Mouse (Mus musculus) CH12.LX (cell line): Measurements from ENCODE around the gene Hcrtr2. TPM values are rescaled to one million over a fixed set of nuclear protein-coding genes. Genes with fewer than 3 reads are reported as not detected.
A peak's percentile ranks its signal among the peaks of the same experiment; 100 is the strongest.

Source experiments
- DNase-seq: peaks from one replicate; pipeline ENCODE4 v3.0.0-alpha.2; 2013; ENCODE audit errors: extremely low read depth
- H3K27ac ChIP-seq: 2 replicates; pipeline ENCODE4 v1.5.1; 2012; ENCODE audit warnings: low read depth, mild to moderate bottlenecking, control low read depth, moderate library complexity; ENCODE audit not compliant: insufficient read depth
- H3K27me3 ChIP-seq: replicated peaks from 2 replicates; pipeline ENCODE3; 2012; ENCODE audit warnings: inconsistent platforms
- H3K36me3 ChIP-seq, 2 experiments: replicated peaks in 1 of 2; 2 replicates each; pipeline versions ENCODE3 to v1.6.1; 2012; ENCODE audit warnings: inconsistent platforms in 1 of 2, low read length in 1 of 2, mild to moderate bottlenecking in 1 of 2, mixed read lengths in 1 of 2, moderate library complexity in 1 of 2; ENCODE audit not compliant: control insufficient read depth in 1 of 2, insufficient read depth in 1 of 2
- H3K4me1 ChIP-seq, 2 experiments: 2 replicates each; pipeline ENCODE4 v1.6.1; 2012; ENCODE audit warnings: inconsistent platforms in 1 of 2, moderate library complexity in 1 of 2; ENCODE audit not compliant: insufficient read depth in 2 of 2, control insufficient read depth in 1 of 2
- H3K4me2 ChIP-seq: 2 replicates; pipeline ENCODE4 v1.6.1; 2012; ENCODE audit warnings: low read depth, mild to moderate bottlenecking, control low read depth; ENCODE audit not compliant: poor library complexity, insufficient read depth, severe bottlenecking
- H3K4me3 ChIP-seq, 3 experiments: fragments of 150-350 bp in 1 of 3; sonication (generic) in 1 of 3; replicated peaks in 1 of 3; 2 replicates each; pipeline versions ENCODE3 to v1.5.1; 2011 to 2012; ENCODE audit warnings: low read depth in 2 of 3, low read length in 2 of 3, mild to moderate bottlenecking in 2 of 3, moderate library complexity in 2 of 3, control low read depth in 1 of 3, improper control_type of control experiment in 1 of 3, inconsistent platforms in 1 of 3, mixed read lengths in 1 of 3; ENCODE audit not compliant: poor library complexity in 1 of 3
- H3K79me2 ChIP-seq: replicated peaks from 2 replicates; pipeline ENCODE4 v1.6.1; 2012; ENCODE audit warnings: mild to moderate bottlenecking, moderate library complexity; ENCODE audit not compliant: control insufficient read depth, poor library complexity, insufficient read depth, severe bottlenecking; ENCODE audit errors: extremely low read depth
- H3K9ac ChIP-seq: 2 replicates; pipeline ENCODE4 v1.6.1; 2012; ENCODE audit warnings: low read depth, mild to moderate bottlenecking, control low read depth, moderate library complexity; ENCODE audit not compliant: insufficient read depth
- H3K9me3 ChIP-seq: replicated peaks from 2 replicates; pipeline ENCODE3; 2012; ENCODE audit warnings: low read length, inconsistent platforms, mixed read lengths
- BHLHE40 ChIP-seq: IDR thresholded peaks from 2 replicates; pipeline ENCODE4 v1.6.1; 2011; ENCODE audit warnings: mild to moderate bottlenecking, low read depth, low read length, improper control_type of control experiment
- CHD1 ChIP-seq: IDR thresholded peaks from 2 replicates; pipeline ENCODE4 v1.6.1; 2012; ENCODE audit warnings: low read depth, low read length, improper control_type of control experiment, inconsistent platforms
- CHD2 ChIP-seq: IDR thresholded peaks from 2 replicates; pipeline ENCODE4 v1.6.1; 2011; ENCODE audit warnings: low read length, improper control_type of control experiment
- CTCF ChIP-seq, 2 experiments: IDR thresholded peaks in 1 of 2; conservative IDR thresholded peaks in 1 of 2; 2 replicates each; pipeline ENCODE4 v1.5.1; 2011 to 2012; ENCODE audit warnings: low read depth in 2 of 2, low read length in 2 of 2, improper control_type of control experiment in 1 of 2, inconsistent platforms in 1 of 2, mild to moderate bottlenecking in 1 of 2, moderate library complexity in 1 of 2
- ELF1 ChIP-seq: IDR thresholded peaks from 2 replicates; pipeline ENCODE4 v1.6.1; 2014; ENCODE audit warnings: low read depth, mild to moderate bottlenecking, inconsistent platforms, low read length, improper control_type of control experiment
- EP300 ChIP-seq: IDR thresholded peaks from 2 replicates; pipeline ENCODE4 v1.6.1; 2011; ENCODE audit warnings: low read length, improper control_type of control experiment
- ETS1 ChIP-seq: conservative IDR thresholded peaks from 2 replicates; pipeline ENCODE4 v1.6.1; 2012; ENCODE audit warnings: low read depth, mild to moderate bottlenecking, inconsistent platforms, low read length, improper control_type of control experiment, moderate library complexity
- IRF4 ChIP-seq: IDR thresholded peaks from 2 replicates; pipeline ENCODE4 v1.6.1; 2014; ENCODE audit warnings: low read depth, mild to moderate bottlenecking, inconsistent platforms, low read length, improper control_type of control experiment
- JUN ChIP-seq: IDR thresholded peaks from 2 replicates; pipeline ENCODE4 v1.6.1; 2011; ENCODE audit warnings: low read depth, mild to moderate bottlenecking, low read length, improper control_type of control experiment, moderate library complexity; ENCODE audit not compliant: insufficient read depth
- JUND ChIP-seq: conservative IDR thresholded peaks from 2 replicates; pipeline ENCODE4 v1.6.1; 2011; ENCODE audit warnings: low read depth, low read length, improper control_type of control experiment
- KAT2A ChIP-seq: IDR thresholded peaks from 2 replicates; pipeline ENCODE4 v1.6.1; 2012; ENCODE audit warnings: low read length, improper control_type of control experiment, inconsistent platforms; ENCODE audit not compliant: insufficient replicate concordance
- MAFK ChIP-seq: IDR thresholded peaks from 2 replicates; pipeline ENCODE4 v1.6.1; 2011; ENCODE audit warnings: low read length, improper control_type of control experiment; ENCODE audit not compliant: insufficient replicate concordance
- MAX ChIP-seq: IDR thresholded peaks from 2 replicates; pipeline ENCODE4 v1.6.1; 2011; ENCODE audit warnings: low read length, improper control_type of control experiment
- MEF2A ChIP-seq: IDR thresholded peaks from 2 replicates; pipeline ENCODE4 v1.6.1; 2014; ENCODE audit warnings: low read depth, mild to moderate bottlenecking, inconsistent platforms, low read length, improper control_type of control experiment, borderline replicate concordance
- MXI1 ChIP-seq: IDR thresholded peaks from 2 replicates; pipeline ENCODE4 v1.6.1; 2011; ENCODE audit warnings: mild to moderate bottlenecking, low read depth, low read length, improper control_type of control experiment
- MYC ChIP-seq: IDR thresholded peaks from 2 replicates; pipeline ENCODE4 v1.6.1; 2011; ENCODE audit warnings: low read depth, mild to moderate bottlenecking, improper control_type of control experiment, low read length
- NELFE ChIP-seq: IDR thresholded peaks from 2 replicates; pipeline ENCODE4 v1.6.1; 2011; ENCODE audit warnings: low read depth, low read length, improper control_type of control experiment
- NRF1 ChIP-seq: IDR thresholded peaks from 2 replicates; pipeline ENCODE4 v1.6.1; 2014; ENCODE audit warnings: low read depth, mild to moderate bottlenecking, inconsistent platforms, low read length, improper control_type of control experiment, moderate library complexity
- POLR2A ChIP-seq: IDR thresholded peaks from 2 replicates; pipeline ENCODE4 v1.6.1; 2011; ENCODE audit warnings: low read depth, mild to moderate bottlenecking, improper control_type of control experiment, low read length
- POLR2AphosphoS2 ChIP-seq: IDR thresholded peaks from 2 replicates; pipeline ENCODE4 v1.6.1; 2011; ENCODE audit warnings: low read depth, low read length, improper control_type of control experiment
- RAD21 ChIP-seq: IDR thresholded peaks from 2 replicates; pipeline ENCODE4 v1.6.1; 2011; ENCODE audit warnings: low read depth, mild to moderate bottlenecking, low read length, improper control_type of control experiment, moderate library complexity
- RCOR1 ChIP-seq: conservative IDR thresholded peaks from 2 replicates; pipeline ENCODE4 v1.6.1; 2012; ENCODE audit warnings: low read depth, mild to moderate bottlenecking, inconsistent platforms, low read length, improper control_type of control experiment
- SIN3A ChIP-seq: IDR thresholded peaks from 2 replicates; pipeline ENCODE4 v1.6.1; 2012; ENCODE audit warnings: low read length, improper control_type of control experiment, inconsistent platforms
- SMC3 ChIP-seq: IDR thresholded peaks from 2 replicates; pipeline ENCODE4 v1.6.1; 2011; ENCODE audit warnings: low read depth, low read length, improper control_type of control experiment
- TBP ChIP-seq: conservative IDR thresholded peaks from 2 replicates; pipeline ENCODE4 v1.6.1; 2011; ENCODE audit warnings: low read depth, low read length, improper control_type of control experiment
- TCF12 ChIP-seq: IDR thresholded peaks from 2 replicates; pipeline ENCODE4 v1.6.1; 2014; ENCODE audit warnings: low read depth, mild to moderate bottlenecking, inconsistent platforms, low read length, improper control_type of control experiment
- USF1 ChIP-seq: IDR thresholded peaks from 2 replicates; pipeline ENCODE4 v1.6.1; 2014; ENCODE audit warnings: low read depth, mild to moderate bottlenecking, inconsistent platforms, low read length, improper control_type of control experiment
- USF2 ChIP-seq: conservative IDR thresholded peaks from 2 replicates; pipeline ENCODE4 v1.6.1; 2011; ENCODE audit warnings: low read depth, low read length, improper control_type of control experiment
- ZC3H11A ChIP-seq: IDR thresholded peaks from 2 replicates; pipeline ENCODE4 v1.6.1; 2012; ENCODE audit warnings: low read depth, mild to moderate bottlenecking, inconsistent platforms, low read length, improper control_type of control experiment
- ZKSCAN1 ChIP-seq: IDR thresholded peaks from 2 replicates; pipeline ENCODE4 v1.6.1; 2012; ENCODE audit warnings: low read depth, inconsistent platforms, low read length, improper control_type of control experiment, borderline replicate concordance
- ZMIZ1 ChIP-seq: IDR thresholded peaks from 2 replicates; pipeline ENCODE4 v1.6.1; 2012; ENCODE audit warnings: low read depth, mild to moderate bottlenecking, inconsistent platforms, low read length, improper control_type of control experiment
- ZNF384 ChIP-seq: IDR thresholded peaks from 2 replicates; pipeline ENCODE4 v1.6.1; 2012; ENCODE audit warnings: low read depth, low read length, improper control_type of control experiment, inconsistent platforms
- dilution Hi-C: fragments of 300-500 bp; cut with MboI; formaldehyde crosslinking; loops from 2 replicates; pipeline ENCODE4 v1.14.3; 2020; ENCODE audit warnings: low sequenced_read_pairs; ENCODE audit not compliant: extremely low pct_unique_long_range_greater_than_20kb, extremely low pct_ligation_motif_present
- in situ Hi-C: fragments of 300-500 bp; cut with MboI; formaldehyde crosslinking; loops from 3 replicates; pipeline ENCODE4 v1.14.3; 2019; ENCODE audit warnings: low sequenced_read_pairs, low pct_ligation_motif_present, low pct_unique_long_range_greater_than_20kb, mixed read lengths
- polyA plus RNA-seq: library from polyadenylated mRNA; unstranded; fragments of >175 nt; gene quantifications from 2 replicates; pipeline ENCODE4 v1.2.1, GENCODE M21; 2012; ENCODE audit warnings: low read depth; ENCODE audit not compliant: insufficient read length
- total RNA-seq, 2 experiments: library from RNA; depleted of rRNA; stranded (reverse); fragments of 300-350 nt in 1 of 2; fragments of >200 nt in 1 of 2; gene quantifications; 2 replicates each; pipeline ENCODE4 v1.2.3; 2012 to 2014

The Hcrtr2 gene
- 0.04 TPM in 1 of 2 replicates, not detected in the other for total RNA-seq (2012; rRNA removed)
- 0.08 TPM in 1 of 2 replicates, not detected in the other for total RNA-seq (2014; rRNA removed)
- polyA plus RNA-seq: not detected in 2 replicates

GRCm38 (mm10) chr9:76323756-76324155 is at the start of gene Hcrtr2:
Gene Hcrtr2 (minus strand): TSS chr9:76323856.
- in situ Hi-C loops: no loop called here

DNA sequence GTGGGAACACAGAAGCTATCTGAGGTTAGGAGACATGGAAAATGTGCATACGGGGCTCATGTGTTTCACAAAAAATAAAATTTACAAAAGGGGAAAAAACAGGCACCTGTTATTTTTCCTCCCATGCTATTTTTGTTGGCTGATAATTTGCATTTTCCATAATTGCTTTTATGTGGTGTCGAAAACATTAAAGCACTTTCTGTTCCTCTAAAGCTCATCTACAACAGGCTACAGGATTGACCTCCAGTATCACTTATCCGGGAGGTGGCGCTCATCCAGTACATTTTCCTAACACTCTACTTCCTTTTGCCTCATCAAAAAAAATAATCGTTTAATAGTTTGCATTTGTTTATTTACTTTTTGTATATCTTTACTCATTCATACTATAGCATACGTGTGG is 41.2 kb upstream of the Hcrtr2 start:
- Histone ChIP-seq H3K9ac (no peak overlapping the region), H3K36me3 (no peaks in the 10 kb centered on the region), H3K4me2 (peak overlapping the region; percentile 61; the same call in 1 of the 2 replicates), H3K79me2 (no peaks in the 10 kb centered on the region), H3K27me3 (no peaks in the 10 kb centered on the region), H3K27ac (no peak overlapping the region), H3K4me1 (peaks cover 13 to 48% of the 10 kb centered on the region in 2 experiments), H3K9me3 (no peaks in the 10 kb centered on the region), H3K4me3 (no peak overlapping the region)
- DNase-seq: peak; percentile 70
- dilution Hi-C loops (no loop called here), in situ Hi-C loops (loop anchor here (25.0 kb wide), 1 partner anchor 297 kb away; no protein-coding TSS in a partner anchor)
- TF ChIP-seq ZNF384 (peak; percentile 57), TCF12 (peak; percentile 92), IRF4 (peak; percentile 95), POLR2A (no peak), JUND (peak; percentile 74), ZC3H11A (no peak), BHLHE40 (peak; percentile 81), TBP (no peak), ZMIZ1 (no peak), USF2 (no peak), EP300 (peak; percentile 98), ELF1 (no peak; the same call in 1 of the 2 replicates), NRF1 (no peak), MAFK (peak; percentile 66), POLR2AphosphoS2 (no peak), CTCF (conservative IDR thresholded peaks at IDR 0.05 in 1 of 2, IDR thresholded peaks at IDR 0.05 in 1 of 2; ENCODE audit: low read depth in 2 of 2, low read length in 2 of 2) (peak in 1 of 2 experiments; percentile 60; a peak in 2 of 4 replicates), CHD2 (peak; percentile 61; the same call in 1 of the 2 replicates), CHD1 (no peak), MXI1 (no peak), SMC3 (peak; percentile 39), MEF2A (peak; percentile 99), SIN3A (no peak), MAX (no peak), RAD21 (peak; percentile 50), KAT2A (no peak), ZKSCAN1 (no peak), MYC (peak; percentile 52; the same call in 1 of the 2 replicates), RCOR1 (peak; percentile 85; the same call in 1 of the 2 replicates), JUN (peak; percentile 37; the same call in 1 of the 2 replicates), ETS1 (peak; percentile 81), USF1 (no peak)

More at GRCm38 (mm10) chr9:76323756-76324155, at the start of gene Hcrtr2:
- peaks cover 5 to 13% of the 10 kb centered on the region in 2 experiments for H3K4me1 ChIP-seq
- TF ChIP-seq ZKSCAN1: no peak
- no peak for TF ChIP-seq NELFE
- no peak for TF ChIP-seq ZMIZ1
- TF ChIP-seq POLR2A: no peak
- TF ChIP-seq CHD2: no peak
- no peak for TF ChIP-seq POLR2AphosphoS2
- TF ChIP-seq MAFK: no peak
- H3K79me2 ChIP-seq: no peaks in the 10 kb centered on the region
- H3K4me3 ChIP-seq: no peak within 1 kb of the TSS
- H3K9ac ChIP-seq: no peak within 1 kb of the TSS
- dilution Hi-C loops: no loop called here
- no peak for DNase-seq
- no peak within 1 kb of the TSS for H3K27ac ChIP-seq
- no peak within 1 kb of the TSS for H3K4me2 ChIP-seq
- H3K36me3 ChIP-seq: no peaks in the 10 kb centered on the region
- H3K27me3 ChIP-seq: no peaks in the 10 kb centered on the region
- no peaks in the 10 kb centered on the region for H3K9me3 ChIP-seq
